Mouse (Mus musculus) CD4-positive helper T cell, adult 2 months (primary cell): Measurements from ENCODE around the gene Tfdp2.

Source experiments
- DNase-seq: peaks from one replicate; pipeline ENCODE4 v3.0.0-alpha.2; 2012; ENCODE audit warnings: low read depth, missing footprints, low spot score

Gene Tfdp2

GRCm38 (mm10) chr9:96369654-96370384 is 173.7 kb downstream of the Tfdp2 start:
- peak; percentile 36 for DNase-seq

- no peak for DNase-seq
Observed at GRCm38 (mm10) chr9:96371075-96371474, 175.0 kb downstream of the Tfdp2 start.
